Mouse (Mus musculus) liver, embryonic 14.5 days (tissue): ENCODE measurements around the gene Mdga2. TPM values are rescaled to one million over a fixed set of nuclear protein-coding genes. Genes with fewer than 3 reads are reported as not detected.

Experiments
- ATAC-seq: fragments of 200-750 bp; cut with Nextera tagmentation; 2 replicates; pipeline ENCODE4 v1.8.0; 2017; ENCODE audit warnings: moderate number of reproducible peaks, mild to moderate bottlenecking, moderate library complexity; ENCODE audit not compliant: insufficient read depth
- DNase-seq, 3 experiments: peaks; one replicate each; pipeline ENCODE4 v3.0.0-alpha.2; 2012 to 2013; ENCODE audit warnings: low read depth in 3 of 3, low spot score in 3 of 3
- H3K27ac ChIP-seq: fragments of 300-500 bp; sonication (generic); 2 replicates; pipeline ENCODE4 v1.5.1; 2014; ENCODE audit warnings: moderate library complexity, mild to moderate bottlenecking, control low read depth, inconsistent platforms
- H3K27me3 ChIP-seq: fragments of 300-500 bp; sonication (generic); 2 replicates; pipeline ENCODE4 v1.6.1; 2014; ENCODE audit warnings: mild to moderate bottlenecking, low read length, moderate library complexity; ENCODE audit not compliant: control insufficient read depth, insufficient read depth
- H3K36me3 ChIP-seq: fragments of 300-500 bp; sonication (generic); replicated peaks from 2 replicates; pipeline ENCODE4 v1.6.1; 2014; ENCODE audit warnings: low read depth; ENCODE audit not compliant: control insufficient read depth, insufficient read depth
- H3K4me1 ChIP-seq, 2 experiments: fragments of 200-500 bp in 1 of 2; fragments of 300-500 bp in 1 of 2; sonication (generic) in 1 of 2; replicated peaks; 2 replicates each; pipeline ENCODE4 v1.6.1; 2012 to 2014; ENCODE audit warnings: antibody characterized with exemption in 1 of 2, inconsistent platforms in 1 of 2, low read length in 1 of 2; ENCODE audit not compliant: control insufficient read depth in 2 of 2, insufficient read depth in 2 of 2
- H3K4me2 ChIP-seq: fragments of 300-500 bp; sonication (generic); 2 replicates; pipeline ENCODE4 v1.6.1; 2014; ENCODE audit warnings: low read depth, mild to moderate bottlenecking, control low read depth, moderate library complexity
- H3K4me3 ChIP-seq, 2 experiments: fragments of 200-500 bp in 1 of 2; fragments of 300-500 bp in 1 of 2; sonication (generic) in 1 of 2; 2 replicates each; pipeline ENCODE4 v1.5.1; 2012 to 2014; ENCODE audit warnings: low read depth in 2 of 2, low read length in 2 of 2, mild to moderate bottlenecking in 2 of 2, control low read depth in 1 of 2, inconsistent platforms in 1 of 2, moderate library complexity in 1 of 2; ENCODE audit not compliant: insufficient read depth in 1 of 2
- H3K9ac ChIP-seq: fragments of 300-500 bp; sonication (generic); replicated peaks from 2 replicates; pipeline ENCODE4 v1.6.1; 2014; ENCODE audit warnings: mild to moderate bottlenecking, control low read depth, moderate library complexity
- H3K9me3 ChIP-seq: fragments of 300-500 bp; sonication (generic); 2 replicates; pipeline ENCODE4 v1.6.1; 2016; ENCODE audit warnings: low read length, mixed read lengths; ENCODE audit not compliant: control insufficient read depth
- CTCF ChIP-seq: IDR thresholded peaks from 2 replicates; pipeline ENCODE4 v1.5.1; 2016; ENCODE audit warnings: antibody characterized with exemption, low read depth, control low read depth
- EP300 ChIP-seq: IDR thresholded peaks from 2 replicates; pipeline ENCODE4 v1.6.1; 2016; ENCODE audit warnings: antibody characterized with exemption, low read depth
- WGBS: fragments of 180-500 bp; shearing (Covaris S2); extraction: QIAGEN DNeasy Blood & Tissue Kit; methylation state at CpG from one replicate; pipeline ENCODE4 v1.1.7; 2014; ENCODE audit not compliant: insufficient replicate concordance; 5-methylcytosine and 5-hydroxymethylcytosine counted together
- polyA plus RNA-seq, 2 experiments: library from polyadenylated mRNA; depleted of rRNA in 1 of 2; stranded (reverse) in 1 of 2; unstranded in 1 of 2; fragments of >200 nt; fragmentation: Nextera tagmentation in 1 of 2; extraction: Ambion mirVana in 1 of 2; gene quantifications; 2 replicates each; pipeline versions ENCODE4 v1.2.1 to v1.2.3; 2012 to 2014

The Mdga2 gene
- polyA plus RNA-seq, 2 experiments = 0.02 TPM; not detected in 1

DNA sequence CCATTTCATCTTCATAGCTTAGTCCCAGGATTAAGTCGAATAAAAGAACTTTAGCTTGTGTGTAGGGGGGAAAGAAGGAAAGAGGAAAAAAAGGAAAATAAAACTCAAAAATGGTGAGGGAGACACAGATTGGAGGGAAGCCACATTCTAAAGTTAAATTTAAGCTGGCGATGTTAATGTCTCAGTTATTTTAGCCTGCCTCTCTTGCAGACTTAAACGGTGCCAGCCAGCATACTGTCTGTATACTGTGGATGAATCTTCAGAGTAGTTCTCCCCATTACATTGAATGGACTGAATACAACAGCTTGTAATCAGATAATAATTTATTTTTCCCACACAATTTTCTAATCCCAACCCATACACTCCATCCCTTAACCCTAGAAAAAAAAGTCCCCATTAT, 205.2 kb downstream of the Mdga2 start:
- Histone ChIP-seq H3K4me1 (no peaks in the 10 kb centered on the region), H3K4me2 (no peak overlapping the region), H3K36me3 (no peaks in the 10 kb centered on the region), H3K27ac (no peak overlapping the region), H3K27me3 (no peaks in the 10 kb centered on the region), H3K9ac (no peak overlapping the region), H3K9me3 (no peaks in the 10 kb centered on the region), H3K4me3 (no peak overlapping the region)
- WGBS = 69% methylated on average over 3 of the region's 3 CpGs
- no peak for TF ChIP-seq CTCF
- no peak for TF ChIP-seq EP300
- no peak for ATAC-seq
- no peak for DNase-seq

GRCm38 (mm10) chr12:67011368-67011767, 211.0 kb downstream of the Mdga2 start:
- WGBS = 48% methylated on average over 4 of the region's 4 CpGs
- Histone ChIP-seq H3K4me3 (no peak overlapping the region), H3K9ac (no peak overlapping the region), H3K4me1 (no peaks in the 10 kb centered on the region), H3K9me3 (no peaks in the 10 kb centered on the region), H3K36me3 (no peaks in the 10 kb centered on the region), H3K27ac (no peak overlapping the region), H3K27me3 (no peaks in the 10 kb centered on the region), H3K4me2 (no peak overlapping the region)
- TF ChIP-seq CTCF (no peak), EP300 (no peak)
- DNase-seq (no peak), ATAC-seq (no peak)

- ATAC-seq = no peak
- H3K27me3 ChIP-seq = no peaks in the 10 kb centered on the region
- no peak for DNase-seq
- 62% methylated on average over 4 of the region's 4 CpGs for WGBS
- no peak overlapping the region for H3K27ac ChIP-seq
- TF ChIP-seq EP300 (no peak), CTCF (no peak)
- no peak overlapping the region for H3K4me2 ChIP-seq
- no peaks in the 10 kb centered on the region for H3K4me1 ChIP-seq
- H3K9me3 ChIP-seq = no peaks in the 10 kb centered on the region
- H3K9ac ChIP-seq = no peak overlapping the region
- no peaks in the 10 kb centered on the region for H3K36me3 ChIP-seq
- no peak overlapping the region for H3K4me3 ChIP-seq
Measured at GRCm38 (mm10) chr12:67010318-67010717, 212.0 kb downstream of the Mdga2 start.

DNA sequence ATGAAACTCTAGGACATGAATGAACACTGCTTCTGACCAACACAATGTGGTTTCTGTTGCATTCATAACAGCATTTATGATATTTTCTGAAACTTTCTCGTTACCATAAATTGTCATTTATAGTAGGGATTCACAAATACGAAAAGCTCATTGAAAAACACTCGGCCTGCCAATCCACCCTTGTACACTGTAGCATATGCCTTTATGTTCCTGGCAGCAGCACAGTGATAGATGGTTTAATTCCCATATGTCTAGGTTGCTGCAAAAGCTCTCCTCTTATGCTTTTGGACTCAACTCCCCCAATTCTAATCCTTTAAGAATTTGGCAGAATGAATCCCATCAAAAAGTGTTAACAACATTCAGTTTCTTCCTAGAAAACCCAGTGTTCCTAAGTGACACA, 213.2 kb downstream of the Mdga2 start:
- WGBS = 48% methylated on average over 3 of the region's 3 CpGs
- no peak for ATAC-seq

DNA sequence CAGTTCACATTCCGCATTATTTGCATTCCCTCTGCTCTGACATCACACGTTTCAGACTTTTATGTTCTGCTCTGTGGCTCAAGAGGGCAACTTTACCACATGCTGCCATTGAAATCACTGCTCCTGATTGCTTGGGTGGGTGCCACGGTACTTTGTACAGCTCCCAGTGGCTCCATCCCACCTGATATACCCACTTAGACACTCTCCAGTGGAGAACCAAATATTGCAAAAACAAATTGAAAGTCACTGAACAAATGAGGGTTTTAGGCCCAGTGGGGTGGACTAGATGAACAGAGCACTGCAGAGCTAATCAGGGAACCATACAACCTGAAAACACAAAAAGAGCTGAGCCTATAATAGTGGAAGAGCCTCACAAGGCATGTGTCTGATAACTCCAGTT, 268.2 kb downstream of the Mdga2 start:
- DNase-seq (no peak), ATAC-seq (no peak)
- Histone ChIP-seq H3K27me3 (no peaks in the 10 kb centered on the region), H3K9ac (no peak overlapping the region), H3K36me3 (no peaks in the 10 kb centered on the region), H3K4me2 (no peak overlapping the region), H3K4me3 (no peak overlapping the region), H3K4me1 (no peaks in the 10 kb centered on the region), H3K9me3 (no peaks in the 10 kb centered on the region), H3K27ac (no peak overlapping the region)
- 42% methylated on average over 3 of the region's 3 CpGs for WGBS
- TF ChIP-seq CTCF (no peak), EP300 (no peak)

More for the DNA sequence above, 213.2 kb downstream of the Mdga2 start:
- H3K9me3 ChIP-seq = no peaks in the 10 kb centered on the region
- H3K27me3 ChIP-seq = no peaks in the 10 kb centered on the region
- TF ChIP-seq EP300 = no peak
- TF ChIP-seq CTCF = no peak
- no peaks in the 10 kb centered on the region for H3K4me1 ChIP-seq
- no peak overlapping the region for H3K9ac ChIP-seq
- H3K4me3 ChIP-seq = no peak overlapping the region
- no peak overlapping the region for H3K4me2 ChIP-seq
- no peak for DNase-seq
- H3K27ac ChIP-seq = no peak overlapping the region
- no peaks in the 10 kb centered on the region for H3K36me3 ChIP-seq

DNA sequence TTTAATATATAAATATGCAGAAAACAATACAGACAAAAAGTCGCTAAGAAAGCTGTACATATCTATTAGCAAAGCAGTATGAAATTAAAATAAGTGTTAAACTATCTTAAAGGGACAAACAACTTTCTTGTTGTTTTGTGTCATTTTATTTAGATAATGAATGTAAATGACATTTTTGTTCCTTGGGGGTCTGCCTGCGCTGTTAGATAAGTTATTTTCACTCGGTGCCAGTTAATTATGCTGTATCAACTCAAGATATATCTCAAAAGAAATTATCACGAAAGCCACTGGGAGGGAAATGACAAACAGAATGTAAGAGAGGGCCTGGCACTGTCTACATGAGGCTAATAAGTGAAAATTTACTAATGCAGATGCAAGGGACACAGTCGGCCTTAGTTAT, 306.6 kb downstream of the Mdga2 start:
- TF ChIP-seq CTCF (no peak), EP300 (no peak)
- 63% methylated on average over 5 of the region's 5 CpGs for WGBS
- ATAC-seq = no peak

More for the DNA sequence above, 306.6 kb downstream of the Mdga2 start:
- no peak overlapping the region for H3K4me3 ChIP-seq
- no peak overlapping the region for H3K9ac ChIP-seq
- no peaks in the 10 kb centered on the region for H3K27me3 ChIP-seq
- H3K4me1 ChIP-seq = no peaks in the 10 kb centered on the region
- H3K27ac ChIP-seq = no peak overlapping the region
- DNase-seq = no peak
- H3K4me2 ChIP-seq = no peak overlapping the region
- no peaks in the 10 kb centered on the region for H3K9me3 ChIP-seq
- no peaks in the 10 kb centered on the region for H3K36me3 ChIP-seq
